Mouse (Mus musculus) heart, embryonic 14.5 days (tissue): ENCODE measurements around the gene Msmo1. TPM values are rescaled to one million over a fixed set of nuclear protein-coding genes. Genes with fewer than 3 reads are reported as not detected.

Experiments
- polyA plus RNA-seq: library from polyadenylated mRNA; unstranded; fragments of >200 nt; fragmentation: Nextera tagmentation; extraction: Ambion mirVana; gene quantifications from 2 replicates; pipeline ENCODE4 v1.2.1, GENCODE M21; 2014

Gene Msmo1
- polyA plus RNA-seq, 1 experiment from 2014 or later: 46.5 TPM

Other genes starting within 250 kb of the Msmo1 start
- 287 and 295 TPM in 2 replicates for gene Cpe, start 40.7 kb downstream of the Msmo1 start, polyA plus RNA-seq
- gene Klhl2, start 116.2 kb upstream of the Msmo1 start, polyA plus RNA-seq: 13.1 and 13.9 TPM in 2 replicates
- 30.6 and 34.8 TPM in 2 replicates for gene Tmem192, start 213.4 kb upstream of the Msmo1 start, polyA plus RNA-seq